Mouse (Mus musculus) R1 (cell line): ENCODE measurements at regions not wholly inside any gene's neighbourhood (a gene's known extent, or its start where the extent isn't known, plus 50 kb on each side); places are given as distances from the start of the nearest gene placed in this dataset.
"Not testable (repeated sequence)": the region's sequence is repeated elsewhere in the genome, so short reads cannot be mapped to it uniquely, and the experiment has no call there.

Experiments
- DNase-seq: peaks from one replicate; pipeline ENCODE4 v3.0.0-alpha.2; 2018; ENCODE audit warnings: low read depth, low spot score

- DNase-seq, result peak; percentile 39
These were observed 66.1 kb downstream of the Zfp354a start for GRCm38 (mm10) chr11:51125166-51125565.

GRCm38 (mm10) chr11:51125713-51126112 lies 66.7 kb downstream of the Zfp354a start:
- DNase-seq, result peak; percentile 87

- peak; percentile 28 for DNase-seq
These were observed 68.6 kb downstream of the Zfp354a start for GRCm38 (mm10) chr11:51127681-51128080.

GRCm38 (mm10) chr11:51130151-51130550 lies 71.1 kb downstream of the Zfp354a start:
- peak; percentile 55 for DNase-seq

- DNase-seq, result not testable (repeated sequence)
These were observed 52.9 kb upstream of the Gm12569 start for GRCm38 (mm10) chr11:51167389-51167788.
